Mouse (Mus musculus) CH12F3 (cell line): ENCODE results near the gene Ccr6.
"Not testable (repeated sequence)": the region's sequence is repeated elsewhere in the genome, so short reads cannot be mapped to it uniquely, and the experiment has no call there.

Source experiments
- in situ Hi-C: fragments of 300-500 bp; cut with MboI; formaldehyde crosslinking; loops from 2 replicates; pipeline ENCODE4 v1.14.3; 2020; ENCODE audit warnings: low sequenced_read_pairs

The Ccr6 gene

GRCm38 (mm10) chr17:8235743-8236142 lies at the start of gene Ccr6:
Ccr6 (plus strand) TSS chr17:8236043.
- in situ Hi-C loops = no loop called here

- in situ Hi-C loops = no loop called here
Observed at GRCm38 (mm10) chr17:8193678-8194077, 42.2 kb upstream of the Ccr6 start.

GRCm38 (mm10) chr17:8195685-8196376 lies 40.0 kb upstream of the Ccr6 start:
- in situ Hi-C loops = no loop called here

GRCm38 (mm10) chr17:8197652-8198051 lies 38.2 kb upstream of the Ccr6 start:
- in situ Hi-C loops = no loop called here

GRCm38 (mm10) chr17:8199067-8199935 lies 36.5 kb upstream of the Ccr6 start:
- in situ Hi-C loops = no loop called here

GRCm38 (mm10) chr17:8199936-8200330 lies 35.9 kb upstream of the Ccr6 start:
- in situ Hi-C loops = no loop called here

GRCm38 (mm10) chr17:8203487-8203886 lies 32.4 kb upstream of the Ccr6 start:
- in situ Hi-C loops = no loop called here

- in situ Hi-C loops = not testable (repeated sequence)
Observed at GRCm38 (mm10) chr17:8205221-8205631, 30.6 kb upstream of the Ccr6 start.

GRCm38 (mm10) chr17:8206691-8207090 lies 29.2 kb upstream of the Ccr6 start:
- in situ Hi-C loops = no loop called here

- in situ Hi-C loops = no loop called here
Observed at GRCm38 (mm10) chr17:8209696-8210095, 26.1 kb upstream of the Ccr6 start.

GRCm38 (mm10) chr17:8210170-8210569 lies 25.7 kb upstream of the Ccr6 start:
- in situ Hi-C loops = no loop called here

GRCm38 (mm10) chr17:8210675-8211074 lies 25.2 kb upstream of the Ccr6 start:
- in situ Hi-C loops = no loop called here

GRCm38 (mm10) chr17:8211399-8211798 lies 24.4 kb upstream of the Ccr6 start:
- in situ Hi-C loops = no loop called here

- in situ Hi-C loops = no loop called here
Observed at GRCm38 (mm10) chr17:8214369-8214768, 21.5 kb upstream of the Ccr6 start.

- in situ Hi-C loops = no loop called here
Observed at GRCm38 (mm10) chr17:8215016-8215745, 20.7 kb upstream of the Ccr6 start.

GRCm38 (mm10) chr17:8223225-8223624 lies 12.6 kb upstream of the Ccr6 start:
- in situ Hi-C loops = no loop called here

- in situ Hi-C loops = no loop called here
Observed at GRCm38 (mm10) chr17:8224072-8224471, 11.8 kb upstream of the Ccr6 start.

- in situ Hi-C loops = no loop called here
Observed at GRCm38 (mm10) chr17:8225166-8225565, 10.7 kb upstream of the Ccr6 start.

- in situ Hi-C loops = no loop called here
Observed at GRCm38 (mm10) chr17:8225746-8226145, 10.1 kb upstream of the Ccr6 start.

GRCm38 (mm10) chr17:8228622-8229021 lies 7.2 kb upstream of the Ccr6 start:
- in situ Hi-C loops = no loop called here

GRCm38 (mm10) chr17:8229607-8230006 lies 6.2 kb upstream of the Ccr6 start:
- in situ Hi-C loops = no loop called here
